Mouse (Mus musculus): ENCODE measurements at regions not wholly inside any gene's neighbourhood (a gene's known extent, or its start where the extent isn't known, plus 50 kb on each side); places are given as distances from the start of the nearest gene placed in this dataset.

GRCm38 (mm10) chr11:86879356-86879905, 71.9 kb upstream of the Dhx40 start:
- TF ChIP-seq POLR2A (IDR thresholded peaks at IDR 0.05; ENCODE audit: borderline replicate concordance, extremely low read depth, insufficient read depth, insufficient read length, poor library complexity, severe bottlenecking): no peak
- no peak for TF ChIP-seq CTCF (IDR thresholded peaks at IDR 0.05; ENCODE audit: borderline replicate concordance, extremely low read depth, insufficient read depth, insufficient read length)
